In genomic region chr12:71701753-71702152, GRCm38 (mm10) we compare ENCODE assay signal across 8 mouse cellular contexts.
A peak's percentile ranks its signal among the peaks of the same experiment; 100 is the strongest.
DNase-seq lines count a peak whose midpoint lies in the region; ATAC-seq and TF ChIP-seq lines count a peak whose summit lies in the region.

No protein-coding gene starts in this region.

- intact Hi-C loops in left cerebral cortex, adult 2 months (cut with DNase I), result loop anchor here (1.0 kb wide), 1 partner anchor 390 kb away; no protein-coding TSS in a partner anchor

- no peak for ATAC-seq in activated CD4-positive, CD25-positive, alpha-beta regulatory T cell, adult 4 months
- no peak for ATAC-seq in neural tube, embryonic 15.5 days (ENCODE audit: low FRiP score)

- H3K4me2 ChIP-seq in neural tube, embryonic 15.5 days, result no peak overlapping the region

- no peak overlapping the region for H3K9ac ChIP-seq in neural tube, embryonic 15.5 days (replicated peaks)

- peak; percentile 27 for DNase-seq in gastrocnemius, adult 18-20 months (ENCODE audit: low spot score)
- DNase-seq in gastrocnemius, postnatal 25 days, result no peak
- DNase-seq in thymus, postnatal 4 days, result peak; percentile 27
- no peak for DNase-seq in thymus, adult 2 months
- peak; percentile 56 to 63 for DNase-seq in frontal cortex, postnatal 36 days (ENCODE audit: low spot score in 2 of 2)
- DNase-seq in left cerebral cortex, adult 2 months (ENCODE audit: extremely low spot score in 1 of 2, low spot score in 2 of 2), result peak; percentile 56 to 63

- no peaks in the 10 kb centered on the region for H3K27me3 ChIP-seq in thymus, adult 2 months (ENCODE audit: control insufficient read depth, insufficient read depth, low read length)
- no peaks in the 10 kb centered on the region; the same call in 1 of the 2 replicates for H3K27me3 ChIP-seq in neural tube, embryonic 15.5 days (replicated peaks)

- no peaks in the 10 kb centered on the region for H3K4me1 ChIP-seq in thymus, adult 2 months (replicated peaks; ENCODE audit: control insufficient read depth, insufficient read depth, low read length)
- H3K4me1 ChIP-seq in neural tube, embryonic 15.5 days, result peaks cover 4% of the 10 kb centered on the region; the same call in 1 of the 2 replicates

- 91% methylated on average over 2 of the region's 2 CpGs for WGBS in thymus, adult 2 months
- WGBS in neural tube, embryonic 15.5 days, result 77% methylated on average over 2 of the region's 2 CpGs

- no peak overlapping the region for H3K27ac ChIP-seq in thymus, adult 2 months (ENCODE audit: control insufficient read depth, insufficient read depth, low read length)
- no peak overlapping the region for H3K27ac ChIP-seq in left cerebral cortex, adult 2 months
- no peak overlapping the region for H3K27ac ChIP-seq in neural tube, embryonic 15.5 days (replicated peaks)

- no peaks in the 10 kb centered on the region for H3K9me3 ChIP-seq in neural tube, embryonic 15.5 days (replicated peaks)

- H3K36me3 ChIP-seq in thymus, adult 2 months (ENCODE audit: control insufficient read depth, insufficient read depth, low read length), result no peaks in the 10 kb centered on the region
- H3K36me3 ChIP-seq in neural tube, embryonic 15.5 days, result no peaks in the 10 kb centered on the region

- no peak for TF ChIP-seq POLR2A in thymus, adult 2 months (IDR thresholded peaks at IDR 0.05; ENCODE audit: control insufficient read depth, extremely low read depth, insufficient read depth, low read length, poor library complexity)

- H3K4me3 ChIP-seq in thymus, adult 2 months (ENCODE audit: control insufficient read depth, insufficient read depth, low read length), result no peak overlapping the region
- no peak overlapping the region for H3K4me3 ChIP-seq in left cerebral cortex, adult 2 months
- no peak overlapping the region for H3K4me3 ChIP-seq in neural tube, embryonic 15.5 days (replicated peaks)

- no peak for TF ChIP-seq CTCF in thymus, adult 2 months (IDR thresholded peaks at IDR 0.05; ENCODE audit: borderline replicate concordance, control insufficient read depth, extremely low read depth, insufficient read depth, low read length, poor library complexity)
- peak; percentile 69 for TF ChIP-seq CTCF in left cerebral cortex, adult 2 months (IDR thresholded peaks at IDR 0.05)

Comparison
In these comparisons a context has a peak if more than half of its experiments do, and no peak if none do; other contexts are left out.
1. DNase-seq: peak in gastrocnemius, adult 18-20 months (single experiment), thymus, postnatal 4 days (single experiment), frontal cortex, postnatal 36 days (2 of 2) and left cerebral cortex, adult 2 months (2 of 2); none in gastrocnemius, postnatal 25 days (single experiment) and thymus, adult 2 months (single experiment).